Mouse (Mus musculus) lung, embryonic 15.5 days (tissue): Measurements from ENCODE around the gene Ttll1. TPM values are rescaled to one million over a fixed set of nuclear protein-coding genes. Genes with fewer than 3 reads are reported as not detected.

Experiments
- ATAC-seq: fragments of 200-750 bp; cut with Nextera tagmentation; 2 replicates; pipeline ENCODE4 v1.8.0; 2017; ENCODE audit warnings: moderate number of reproducible peaks, borderline replicate concordance; ENCODE audit not compliant: low FRiP score, low TSS enrichment; ENCODE audit errors: extremely low read depth
- H3K27ac ChIP-seq: fragments of 300-500 bp; sonication (generic); 2 replicates; pipeline ENCODE4 v1.5.1; 2015; ENCODE audit warnings: moderate library complexity, mild to moderate bottlenecking, inconsistent platforms
- H3K27me3 ChIP-seq: fragments of 300-500 bp; sonication (generic); 2 replicates; pipeline ENCODE4 v1.6.1; 2015; ENCODE audit warnings: inconsistent platforms
- H3K36me3 ChIP-seq: fragments of 300-500 bp; sonication (generic); 2 replicates; pipeline ENCODE4 v1.6.1; 2015; ENCODE audit warnings: inconsistent platforms
- H3K4me1 ChIP-seq: fragments of 300-500 bp; sonication (generic); 2 replicates; pipeline ENCODE4 v1.6.1; 2015; ENCODE audit warnings: inconsistent platforms
- H3K4me2 ChIP-seq: fragments of 300-500 bp; sonication (generic); 2 replicates; pipeline ENCODE4 v1.6.1; 2015; ENCODE audit warnings: inconsistent platforms, mild to moderate bottlenecking, moderate library complexity
- H3K4me3 ChIP-seq: fragments of 300-500 bp; sonication (generic); 2 replicates; pipeline ENCODE4 v1.5.1; 2015; ENCODE audit warnings: mild to moderate bottlenecking, inconsistent platforms
- H3K9ac ChIP-seq: fragments of 300-500 bp; sonication (generic); 2 replicates; pipeline ENCODE4 v1.6.1; 2015; ENCODE audit warnings: inconsistent platforms
- H3K9me3 ChIP-seq: fragments of 300-500 bp; sonication (generic); 2 replicates; pipeline ENCODE4 v1.6.1; 2016; ENCODE audit warnings: inconsistent platforms
- WGBS: fragments of 180-500 bp; shearing (Covaris S2); methylation state at CpG from one replicate; pipeline ENCODE4 v1.1.7; 2015; 5-methylcytosine and 5-hydroxymethylcytosine counted together
- microRNA-seq: library from miRNA; unstranded; fragments of <30 nt; microRNA quantifications from one replicate; pipeline ENCODE4, GENCODE M21; 2016
- polyA plus RNA-seq: library from polyadenylated mRNA; unstranded; fragments of >200 nt; fragmentation: Nextera tagmentation; extraction: Ambion mirVana; gene quantifications from 2 replicates; pipeline ENCODE4 v1.2.1, GENCODE M21; 2015

Ttll1 gene
- polyA plus RNA-seq, 1 experiment from 2014 or later: 23.1 TPM

GRCm38 (mm10) chr15:83447791-83448544 is 62.7 kb downstream of the Ttll1 start:
- Histone ChIP-seq H3K4me1 (peaks cover 71% of the 10 kb centered on the region), H3K4me3 (no peak overlapping the region), H3K27me3 (no peaks in the 10 kb centered on the region), H3K36me3 (no peaks in the 10 kb centered on the region), H3K9me3 (no peaks in the 10 kb centered on the region), H3K27ac (peak overlapping the region; percentile 72), H3K4me2 (0 out of 2 replicates have a peak overlapping the region, but pooled peaks have one; percentile 14), H3K9ac (no peak overlapping the region)
- WGBS: 25% methylated on average over 10 of the region's 10 CpGs
- ATAC-seq: no peak

- Histone ChIP-seq H3K27me3 (no peaks in the 10 kb centered on the region), H3K27ac (peak overlapping the region; percentile 72), H3K9ac (no peak overlapping the region), H3K4me3 (no peak overlapping the region), H3K4me2 (no peak overlapping the region), H3K9me3 (no peaks in the 10 kb centered on the region), H3K4me1 (peaks cover 60% of the 10 kb centered on the region), H3K36me3 (no peaks in the 10 kb centered on the region)
- WGBS: 63% methylated on average over 2 of the region's 2 CpGs
- ATAC-seq: no peak
Observed at GRCm38 (mm10) chr15:83445908-83446307, 64.8 kb downstream of the Ttll1 start.

GRCm38 (mm10) chr15:83445383-83445782 is 65.3 kb downstream of the Ttll1 start:
- Histone ChIP-seq H3K9ac (no peak overlapping the region), H3K4me1 (peaks cover 63% of the 10 kb centered on the region), H3K4me3 (no peak overlapping the region), H3K27me3 (no peaks in the 10 kb centered on the region), H3K36me3 (no peaks in the 10 kb centered on the region), H3K9me3 (no peaks in the 10 kb centered on the region), H3K27ac (peak overlapping the region; percentile 72), H3K4me2 (no peak overlapping the region)
- no peak for ATAC-seq
- 71% methylated on average over 5 of the region's 5 CpGs for WGBS

GRCm38 (mm10) chr15:83444425-83444824 is 66.3 kb downstream of the Ttll1 start:
- H3K4me1 ChIP-seq: peaks cover 63% of the 10 kb centered on the region
- 49% methylated on average over 6 of the region's 6 CpGs for WGBS
- H3K27ac ChIP-seq: peak overlapping the region; percentile 16; the same call in 1 of the 2 replicates

GRCm38 (mm10) chr15:83442495-83443037 is 68.1 kb downstream of the Ttll1 start:
- Histone ChIP-seq H3K9ac (no peak overlapping the region), H3K27me3 (no peaks in the 10 kb centered on the region), H3K9me3 (no peaks in the 10 kb centered on the region), H3K4me2 (no peak overlapping the region), H3K4me1 (peaks cover 50% of the 10 kb centered on the region), H3K27ac (no peak overlapping the region), H3K36me3 (no peaks in the 10 kb centered on the region), H3K4me3 (no peak overlapping the region)
- ATAC-seq: no peak
- 85% methylated on average over 4 of the region's 4 CpGs for WGBS

More at GRCm38 (mm10) chr15:83444425-83444824, 66.3 kb downstream of the Ttll1 start:
- H3K27me3 ChIP-seq: no peaks in the 10 kb centered on the region
- H3K4me2 ChIP-seq: no peak overlapping the region
- H3K36me3 ChIP-seq: no peaks in the 10 kb centered on the region
- no peak overlapping the region for H3K9ac ChIP-seq
- ATAC-seq: peak; percentile 24; the same call in 1 of the 2 replicates
- H3K9me3 ChIP-seq: no peaks in the 10 kb centered on the region
- H3K4me3 ChIP-seq: no peak overlapping the region

- no peak overlapping the region for H3K4me2 ChIP-seq
- H3K9me3 ChIP-seq: no peaks in the 10 kb centered on the region
- H3K9ac ChIP-seq: no peak overlapping the region
- H3K27me3 ChIP-seq: no peaks in the 10 kb centered on the region
- H3K4me1 ChIP-seq: peaks cover 33% of the 10 kb centered on the region
- ATAC-seq: no peak
- H3K36me3 ChIP-seq: no peaks in the 10 kb centered on the region
- no peak overlapping the region for H3K4me3 ChIP-seq
- no peak overlapping the region for H3K27ac ChIP-seq
- 37% methylated on average over 5 of the region's 5 CpGs for WGBS
Observed at GRCm38 (mm10) chr15:83440726-83441125, 70.0 kb downstream of the Ttll1 start.

- Histone ChIP-seq H3K4me1 (peaks cover 44% of the 10 kb centered on the region), H3K27me3 (no peaks in the 10 kb centered on the region), H3K27ac (no peak overlapping the region), H3K36me3 (no peaks in the 10 kb centered on the region), H3K4me3 (no peak overlapping the region), H3K4me2 (no peak overlapping the region), H3K9ac (no peak overlapping the region), H3K9me3 (no peaks in the 10 kb centered on the region)
- ATAC-seq: no peak
- WGBS: 81% methylated on average over 9 of the region's 9 CpGs
Observed at GRCm38 (mm10) chr15:83436541-83436940, 74.2 kb downstream of the Ttll1 start.

GRCm38 (mm10) chr15:83435324-83436090 is 75.2 kb downstream of the Ttll1 start:
- H3K27ac ChIP-seq: no peak overlapping the region
- H3K9me3 ChIP-seq: no peaks in the 10 kb centered on the region
- H3K4me2 ChIP-seq: no peak overlapping the region
- 75% methylated on average over 8 of the region's 8 CpGs for WGBS
- H3K27me3 ChIP-seq: no peaks in the 10 kb centered on the region
- H3K4me1 ChIP-seq: peaks cover 35% of the 10 kb centered on the region
- no peaks in the 10 kb centered on the region for H3K36me3 ChIP-seq
- no peak for ATAC-seq
- H3K4me3 ChIP-seq: no peak overlapping the region
- no peak overlapping the region for H3K9ac ChIP-seq

- no peak overlapping the region for H3K9ac ChIP-seq
- no peak overlapping the region for H3K4me3 ChIP-seq
- no peaks in the 10 kb centered on the region for H3K36me3 ChIP-seq
- H3K4me2 ChIP-seq: no peak overlapping the region
- WGBS: 68% methylated on average over 4 of the region's 4 CpGs
- no peaks in the 10 kb centered on the region for H3K27me3 ChIP-seq
- no peak for ATAC-seq
- no peaks in the 10 kb centered on the region for H3K9me3 ChIP-seq
- H3K27ac ChIP-seq: no peak overlapping the region
- peaks cover 37% of the 10 kb centered on the region for H3K4me1 ChIP-seq
Observed at GRCm38 (mm10) chr15:83434692-83435091, 76.0 kb downstream of the Ttll1 start.

Small RNAs within 50 kb of the gene (microRNA-seq; reads per million reads assigned to microRNA genes)
- gene Gm24575: not detected

Other genes with a start within 250 kb of the Ttll1 start
- gene Arfgap3, start 160.6 kb downstream of the Ttll1 start, polyA plus RNA-seq: 38.3 and 43.9 TPM in 2 replicates
- 68.1 and 70.9 TPM in 2 replicates for gene Pacsin2, start 46.3 kb downstream of the Ttll1 start, polyA plus RNA-seq
- gene Bik, start 16.0 kb upstream of the Ttll1 start, polyA plus RNA-seq: 15.2 and 16.1 TPM in 2 replicates
- 99.8 and 105 TPM in 2 replicates for gene Tspo, start 52.7 kb upstream of the Ttll1 start, polyA plus RNA-seq
- gene Mcat, start 52.9 kb upstream of the Ttll1 start, polyA plus RNA-seq: 34.3 and 34.7 TPM in 2 replicates
- 33.3 and 34.0 TPM in 2 replicates for gene Ttll12, start 84.3 kb upstream of the Ttll1 start, polyA plus RNA-seq
- gene Scube1, start 214.1 kb upstream of the Ttll1 start, polyA plus RNA-seq: 4.2 and 4.6 TPM in 2 replicates